Mouse (Mus musculus) C2C12 (cell line): ENCODE measurements around the gene Axin1. TPM values are rescaled to one million over a fixed set of nuclear protein-coding genes. Genes with fewer than 3 reads are reported as not detected.

Source experiments
- H3K27me3 ChIP-seq: one replicate; pipeline ENCODE4 v1.6.1; 2011; ENCODE audit not compliant: control insufficient read depth, insufficient read depth, insufficient read length
- H3K36me3 ChIP-seq: one replicate; pipeline ENCODE4 v1.6.1; 2011; ENCODE audit not compliant: control insufficient read depth, insufficient read depth
- H3K4me3 ChIP-seq: one replicate; pipeline ENCODE4 v1.5.1; 2011; ENCODE audit warnings: mild to moderate bottlenecking, control low read depth; ENCODE audit not compliant: poor library complexity, insufficient read depth, severe bottlenecking
- H3K79me2 ChIP-seq: one replicate; pipeline ENCODE4 v1.6.1; 2011; ENCODE audit not compliant: control insufficient read depth, insufficient read depth
- H3K79me3 ChIP-seq: one replicate; pipeline ENCODE4 v1.6.1; 2011; ENCODE audit warnings: low read depth, control low read depth
- H3ac ChIP-seq: one replicate; pipeline ENCODE3; 2011; ENCODE audit warnings: low read depth; ENCODE audit not compliant: control insufficient read depth, insufficient read length
- CEBPB ChIP-seq: IDR thresholded peaks from one replicate; pipeline ENCODE4 v1.6.1; 2011; ENCODE audit warnings: low read depth, mild to moderate bottlenecking, control low read depth, moderate library complexity
- CTCF ChIP-seq: IDR thresholded peaks from one replicate; pipeline ENCODE4 v1.5.1; 2011; ENCODE audit not compliant: control insufficient read depth, insufficient read depth, insufficient read length
- FOSL1 ChIP-seq: IDR thresholded peaks from one replicate; pipeline ENCODE4 v1.8.0; 2011; ENCODE audit warnings: mild to moderate bottlenecking, low read length; ENCODE audit not compliant: poor library complexity, insufficient read depth, severe bottlenecking
- MAX ChIP-seq: IDR thresholded peaks from one replicate; pipeline ENCODE4 v1.6.1; 2011; ENCODE audit warnings: mild to moderate bottlenecking, control low read depth
- MYOD1 ChIP-seq: IDR thresholded peaks from one replicate; pipeline ENCODE4 v1.6.1; 2011; ENCODE audit warnings: low read depth; ENCODE audit not compliant: control insufficient read depth, insufficient read length
- MYOG ChIP-seq: IDR thresholded peaks from one replicate; pipeline ENCODE4 v1.6.1; 2011; ENCODE audit not compliant: control insufficient read depth, insufficient read length; ENCODE audit errors: extremely low read depth
- USF1 ChIP-seq: IDR thresholded peaks from one replicate; pipeline ENCODE4 v1.6.1; 2011; ENCODE audit warnings: low read depth, mild to moderate bottlenecking, control low read depth, moderate library complexity
- polyA plus RNA-seq: library from polyadenylated mRNA; unstranded; fragments of >200 nt; fragmentation: generic; extraction: Trizol; gene quantifications from one replicate; pipeline ENCODE4 v1.2.1, GENCODE M21; 2012; ENCODE audit warnings: missing spikeins

The Axin1 gene
- polyA plus RNA-seq, 1 experiment: 32.1 TPM

- TF ChIP-seq MAX (no peak), CEBPB (no peak), MYOG (no peak), MYOD1 (no peak), FOSL1 (no peak), CTCF (no peak), USF1 (no peak)
- H3K27me3 ChIP-seq: no peaks in the 10 kb centered on the region
- H3K79me3 ChIP-seq: peaks cover 20% of the 10 kb centered on the region
- no peak overlapping the region for H3ac ChIP-seq
- H3K36me3 ChIP-seq: peaks cover 26% of the 10 kb centered on the region
- peaks cover 22% of the 10 kb centered on the region for H3K79me2 ChIP-seq
- H3K4me3 ChIP-seq: no peak overlapping the region
These were observed 13.3 kb upstream of the Axin1 start for GRCm38 (mm10) chr17:26125226-26125625.

GRCm38 (mm10) chr17:26131062-26131732 lies 7.3 kb upstream of the Axin1 start:
- Histone ChIP-seq H3K27me3 (no peaks in the 10 kb centered on the region), H3K79me2 (no peaks in the 10 kb centered on the region), H3K79me3 (no peaks in the 10 kb centered on the region), H3ac (no peak overlapping the region), H3K4me3 (no peak overlapping the region), H3K36me3 (peaks cover 20% of the 10 kb centered on the region)
- TF ChIP-seq FOSL1: no peak
- TF ChIP-seq CTCF: no peak
- no peak for TF ChIP-seq CEBPB

- peaks cover 18% of the 10 kb centered on the region for H3K36me3 ChIP-seq
These were observed 6.3 kb upstream of the Axin1 start for GRCm38 (mm10) chr17:26131856-26132853.

GRCm38 (mm10) chr17:26137106-26137750 lies 1.3 kb upstream of the Axin1 start:
- Histone ChIP-seq H3K79me2 (peaks cover 36% of the 10 kb centered on the region), H3ac (no peak overlapping the region), H3K79me3 (peaks cover 31% of the 10 kb centered on the region), H3K36me3 (peaks cover under 1% of the 10 kb centered on the region), H3K27me3 (no peaks in the 10 kb centered on the region), H3K4me3 (no peak overlapping the region)
- TF ChIP-seq CEBPB (no peak), CTCF (no peak), MYOD1 (no peak), FOSL1 (no peak), MAX (no peak), USF1 (no peak), MYOG (no peak)

More at GRCm38 (mm10) chr17:26131856-26132853, 6.3 kb upstream of the Axin1 start:
- Histone ChIP-seq H3K79me3 (no peaks in the 10 kb centered on the region), H3K4me3 (no peak overlapping the region), H3K27me3 (no peaks in the 10 kb centered on the region), H3ac (no peak overlapping the region), H3K79me2 (no peaks in the 10 kb centered on the region)
- TF ChIP-seq FOSL1 (no peak), MAX (no peak), MYOG (no peak), MYOD1 (no peak), CTCF (no peak), CEBPB (no peak), USF1 (no peak)

GRCm38 (mm10) chr17:26137751-26138130 lies 747 bp upstream of the Axin1 start:
- Histone ChIP-seq H3ac (no peak overlapping the region), H3K27me3 (no peaks in the 10 kb centered on the region), H3K79me3 (peaks cover 36% of the 10 kb centered on the region), H3K4me3 (peak overlapping the region; percentile 65), H3K36me3 (peaks cover 5% of the 10 kb centered on the region), H3K79me2 (peaks cover 41% of the 10 kb centered on the region)
- TF ChIP-seq MAX (no peak), MYOD1 (no peak), MYOG (no peak), USF1 (no peak), FOSL1 (no peak)
